Mouse (Mus musculus) limb, embryonic 12.5 days (tissue): ENCODE measurements around the gene Ttn. TPM values are rescaled to one million over a fixed set of nuclear protein-coding genes. Genes with fewer than 3 reads are reported as not detected.

Experiments used
- ATAC-seq: fragments of 200-750 bp; cut with Nextera tagmentation; 2 replicates; pipeline ENCODE4 v1.8.0; 2017; ENCODE audit warnings: low read depth, moderate TSS enrichment; ENCODE audit not compliant: insufficient number of reproducible peaks, insufficient read depth, low FRiP score, low TSS enrichment
- H3K27ac ChIP-seq: fragments of 300-500 bp; sonication (generic); 2 replicates; pipeline ENCODE4 v1.5.1; 2016; ENCODE audit warnings: mild to moderate bottlenecking, moderate library complexity
- H3K27me3 ChIP-seq: fragments of 300-500 bp; sonication (generic); 2 replicates; pipeline ENCODE4 v1.6.1; 2016; ENCODE audit warnings: mild to moderate bottlenecking, moderate library complexity
- H3K36me3 ChIP-seq: fragments of 300-500 bp; sonication (generic); 2 replicates; pipeline ENCODE4 v1.6.1; 2016; ENCODE audit warnings: mild to moderate bottlenecking, moderate library complexity
- H3K4me1 ChIP-seq: fragments of 300-500 bp; sonication (generic); replicated peaks from 2 replicates; pipeline ENCODE4 v1.6.1; 2016
- H3K4me2 ChIP-seq: fragments of 300-500 bp; sonication (generic); 2 replicates; pipeline ENCODE4 v1.6.1; 2016; ENCODE audit warnings: mild to moderate bottlenecking, moderate library complexity
- H3K4me3 ChIP-seq: fragments of 300-500 bp; sonication (generic); replicated peaks from 2 replicates; pipeline ENCODE4 v1.5.1; 2016; ENCODE audit warnings: mild to moderate bottlenecking
- H3K9ac ChIP-seq: fragments of 300-500 bp; sonication (generic); replicated peaks from 2 replicates; pipeline ENCODE4 v1.6.1; 2016; ENCODE audit warnings: mild to moderate bottlenecking, moderate library complexity
- H3K9me3 ChIP-seq: fragments of 300-500 bp; sonication (generic); 2 replicates; pipeline ENCODE4 v1.6.1; 2016; ENCODE audit warnings: mild to moderate bottlenecking, moderate library complexity
- WGBS: fragments of 180-500 bp; shearing (Covaris S2); methylation state at CpG from one replicate; pipeline ENCODE4 v1.1.7; 2016; 5-methylcytosine and 5-hydroxymethylcytosine counted together
- polyA plus RNA-seq: library from polyadenylated mRNA; unstranded; fragments of >200 nt; fragmentation: Nextera tagmentation; extraction: Ambion mirVana; gene quantifications from 2 replicates; pipeline ENCODE4 v1.2.1, GENCODE M21; 2016

Gene Ttn
- polyA plus RNA-seq, 1 experiment from 2014 or later = 36.7 TPM

GRCm38 (mm10) chr2:76901476-76902086 is 80.8 kb downstream of the Ttn start:
- no peak overlapping the region for H3K4me3 ChIP-seq
- 83% methylated on average over 24 of the region's 24 CpGs for WGBS
- no peaks in the 10 kb centered on the region for H3K36me3 ChIP-seq
- H3K4me1 ChIP-seq = no peaks in the 10 kb centered on the region
- no peak overlapping the region for H3K27ac ChIP-seq
- no peaks in the 10 kb centered on the region for H3K27me3 ChIP-seq
- ATAC-seq = no peak
- no peaks in the 10 kb centered on the region for H3K9me3 ChIP-seq
- H3K9ac ChIP-seq = no peak overlapping the region
- H3K4me2 ChIP-seq = no peak overlapping the region

DNA sequence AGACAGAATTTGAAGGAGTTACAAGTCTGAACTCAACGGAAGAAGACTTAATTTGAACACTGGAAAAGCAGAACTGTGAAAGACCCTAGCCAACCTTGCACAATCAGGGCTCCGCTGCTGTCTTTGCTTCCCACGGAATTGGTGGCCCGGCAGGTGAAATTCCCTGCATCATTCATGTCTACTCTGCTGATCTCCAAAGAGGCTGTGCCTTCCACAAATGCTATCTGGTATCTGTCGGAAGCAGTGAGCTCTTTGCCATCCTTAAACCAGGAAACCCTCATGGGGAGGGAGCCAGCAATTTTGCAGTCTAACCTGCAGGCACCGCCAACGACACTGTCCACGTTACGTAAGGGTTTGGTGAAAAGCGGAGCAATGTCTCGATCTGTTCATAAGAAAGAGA is 82.5 kb downstream of the Ttn start:
- no peak for ATAC-seq
- WGBS = 92% methylated on average over 11 of the region's 11 CpGs
- H3K36me3 ChIP-seq = no peaks in the 10 kb centered on the region
- H3K4me3 ChIP-seq = no peak overlapping the region
- no peaks in the 10 kb centered on the region for H3K27me3 ChIP-seq
- no peaks in the 10 kb centered on the region for H3K9me3 ChIP-seq
- no peaks in the 10 kb centered on the region for H3K4me1 ChIP-seq
- no peak overlapping the region for H3K27ac ChIP-seq
- no peak overlapping the region for H3K4me2 ChIP-seq
- H3K9ac ChIP-seq = no peak overlapping the region

- 91% methylated on average over 8 of the region's 8 CpGs for WGBS
Observed at GRCm38 (mm10) chr2:76896990-76897389, 85.4 kb downstream of the Ttn start.

GRCm38 (mm10) chr2:76895327-76895726 is 87.0 kb downstream of the Ttn start:
- WGBS = 88% methylated on average over 4 of the region's 4 CpGs
- Histone ChIP-seq H3K9me3 (no peaks in the 10 kb centered on the region), H3K27ac (no peak overlapping the region), H3K4me1 (no peaks in the 10 kb centered on the region), H3K36me3 (no peaks in the 10 kb centered on the region), H3K4me3 (no peak overlapping the region), H3K27me3 (no peaks in the 10 kb centered on the region), H3K9ac (no peak overlapping the region), H3K4me2 (no peak overlapping the region)
- ATAC-seq = no peak

More at GRCm38 (mm10) chr2:76896990-76897389, 85.4 kb downstream of the Ttn start:
- no peak overlapping the region for H3K4me2 ChIP-seq
- no peak overlapping the region for H3K27ac ChIP-seq
- H3K4me3 ChIP-seq = no peak overlapping the region
- no peak for ATAC-seq
- no peaks in the 10 kb centered on the region for H3K4me1 ChIP-seq
- H3K27me3 ChIP-seq = no peaks in the 10 kb centered on the region
- H3K36me3 ChIP-seq = no peaks in the 10 kb centered on the region
- no peaks in the 10 kb centered on the region for H3K9me3 ChIP-seq
- H3K9ac ChIP-seq = no peak overlapping the region

DNA sequence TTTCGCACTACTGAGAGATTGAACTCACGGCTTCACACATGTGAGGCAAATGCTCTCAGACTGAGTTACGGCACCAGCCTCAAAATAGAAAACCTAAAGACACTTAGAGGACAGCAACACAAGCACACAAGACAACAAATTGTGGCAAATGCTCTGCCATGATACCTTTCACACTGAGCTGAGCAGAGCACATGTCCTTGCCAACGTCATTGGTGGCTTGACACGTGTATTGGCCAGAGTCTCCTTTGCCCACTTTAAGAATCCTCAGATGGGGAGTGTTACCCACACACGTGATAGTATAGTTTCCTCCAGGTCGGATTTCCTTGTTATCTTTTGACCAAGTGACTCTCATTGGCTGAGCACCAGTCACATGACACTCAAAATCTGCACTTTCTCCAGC is 93.6 kb downstream of the Ttn start:
- no peaks in the 10 kb centered on the region for H3K9me3 ChIP-seq
- no peak overlapping the region for H3K4me3 ChIP-seq
- no peak for ATAC-seq
- no peak overlapping the region for H3K4me2 ChIP-seq
- no peaks in the 10 kb centered on the region for H3K4me1 ChIP-seq
- H3K27me3 ChIP-seq = no peaks in the 10 kb centered on the region
- H3K36me3 ChIP-seq = no peaks in the 10 kb centered on the region
- no peak overlapping the region for H3K9ac ChIP-seq
- 87% methylated on average over 7 of the region's 7 CpGs for WGBS
- no peak overlapping the region for H3K27ac ChIP-seq

- H3K36me3 ChIP-seq = no peaks in the 10 kb centered on the region
- no peaks in the 10 kb centered on the region for H3K4me1 ChIP-seq
- no peak overlapping the region for H3K9ac ChIP-seq
- H3K4me3 ChIP-seq = no peak overlapping the region
- H3K27me3 ChIP-seq = no peaks in the 10 kb centered on the region
- H3K9me3 ChIP-seq = no peaks in the 10 kb centered on the region
- 82% methylated on average over 13 of the region's 13 CpGs for WGBS
- ATAC-seq = no peak
- H3K4me2 ChIP-seq = no peak overlapping the region
- H3K27ac ChIP-seq = no peak overlapping the region
Observed at GRCm38 (mm10) chr2:76885855-76886254, 96.5 kb downstream of the Ttn start.

- H3K27me3 ChIP-seq = no peaks in the 10 kb centered on the region
- H3K4me1 ChIP-seq = no peaks in the 10 kb centered on the region
- no peaks in the 10 kb centered on the region for H3K9me3 ChIP-seq
- ATAC-seq = no peak
- no peak overlapping the region for H3K4me2 ChIP-seq
- no peak overlapping the region for H3K9ac ChIP-seq
- H3K36me3 ChIP-seq = no peaks in the 10 kb centered on the region
- H3K27ac ChIP-seq = no peak overlapping the region
- no peak overlapping the region for H3K4me3 ChIP-seq
- WGBS = 89% methylated on average over 12 of the region's 12 CpGs
Observed at GRCm38 (mm10) chr2:76881406-76881805, 100.9 kb downstream of the Ttn start.

- no peak for ATAC-seq
- Histone ChIP-seq H3K27me3 (no peaks in the 10 kb centered on the region), H3K4me1 (no peaks in the 10 kb centered on the region), H3K9me3 (no peaks in the 10 kb centered on the region), H3K4me2 (no peak overlapping the region), H3K9ac (no peak overlapping the region), H3K36me3 (no peaks in the 10 kb centered on the region), H3K4me3 (no peak overlapping the region), H3K27ac (no peak overlapping the region)
- WGBS = 89% methylated on average over 12 of the region's 12 CpGs
Observed at GRCm38 (mm10) chr2:76875587-76875986, 106.8 kb downstream of the Ttn start.

DNA sequence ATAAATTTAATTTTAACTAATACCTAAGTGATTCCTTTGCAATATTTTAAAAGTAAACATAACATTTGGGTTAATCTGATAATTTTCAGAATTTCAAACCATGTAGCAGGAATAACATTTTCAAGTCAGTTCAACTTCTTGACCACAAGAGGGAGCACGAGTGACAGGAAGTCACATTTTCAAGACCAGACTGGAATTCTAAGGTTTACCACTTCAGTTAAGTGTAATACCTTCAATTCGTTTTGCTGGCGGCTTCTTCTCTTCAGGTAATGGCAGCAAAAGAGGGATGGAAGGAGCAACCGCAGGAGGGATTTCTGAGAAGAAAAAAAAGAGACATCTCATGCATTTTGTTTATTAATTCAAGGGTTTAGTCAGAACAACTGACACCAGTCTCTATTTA is 115.4 kb downstream of the Ttn start:
- Histone ChIP-seq H3K4me3 (no peak overlapping the region), H3K27ac (no peak overlapping the region), H3K27me3 (no peaks in the 10 kb centered on the region), H3K4me2 (no peak overlapping the region), H3K9ac (no peak overlapping the region), H3K9me3 (no peaks in the 10 kb centered on the region), H3K36me3 (no peaks in the 10 kb centered on the region), H3K4me1 (no peaks in the 10 kb centered on the region)
- ATAC-seq = no peak
- WGBS = 22% methylated on average over 4 of the region's 4 CpGs

GRCm38 (mm10) chr2:76865497-76865896 is 116.8 kb downstream of the Ttn start:
- Histone ChIP-seq H3K4me1 (no peaks in the 10 kb centered on the region), H3K4me3 (no peak overlapping the region), H3K27me3 (no peaks in the 10 kb centered on the region), H3K36me3 (no peaks in the 10 kb centered on the region), H3K9ac (no peak overlapping the region), H3K27ac (no peak overlapping the region), H3K9me3 (no peaks in the 10 kb centered on the region), H3K4me2 (no peak overlapping the region)
- no peak for ATAC-seq
- 86% methylated on average over 2 of the region's 2 CpGs for WGBS

- no peak overlapping the region for H3K9ac ChIP-seq
- no peak for ATAC-seq
- H3K4me2 ChIP-seq = no peak overlapping the region
- H3K27ac ChIP-seq = no peak overlapping the region
- no peaks in the 10 kb centered on the region for H3K27me3 ChIP-seq
- no peaks in the 10 kb centered on the region for H3K9me3 ChIP-seq
- no peak overlapping the region for H3K4me3 ChIP-seq
- no peaks in the 10 kb centered on the region for H3K4me1 ChIP-seq
- H3K36me3 ChIP-seq = no peaks in the 10 kb centered on the region
Observed at GRCm38 (mm10) chr2:76861327-76861726, 121.0 kb downstream of the Ttn start.

DNA sequence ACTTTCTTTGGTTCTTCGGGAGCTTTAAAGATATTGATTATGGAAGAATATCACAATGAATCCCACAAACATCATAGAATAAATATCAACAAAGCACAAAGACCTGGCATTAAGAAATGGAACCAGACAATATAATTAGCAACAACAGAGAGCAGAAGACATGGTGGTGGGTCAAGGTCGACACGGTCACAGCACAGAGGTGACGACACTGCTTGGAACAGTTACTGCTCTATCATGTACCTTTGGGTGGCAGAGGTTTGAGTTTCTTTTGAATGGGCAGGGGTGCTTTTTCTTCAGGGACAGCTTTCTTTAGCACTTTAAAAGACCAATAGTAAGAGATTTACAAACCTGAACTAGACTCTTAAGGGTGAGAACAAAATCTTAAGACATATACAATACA is 132.3 kb downstream of the Ttn start:
- Histone ChIP-seq H3K9ac (no peak overlapping the region), H3K27me3 (no peaks in the 10 kb centered on the region), H3K27ac (no peak overlapping the region), H3K4me3 (no peak overlapping the region), H3K36me3 (no peaks in the 10 kb centered on the region), H3K9me3 (no peaks in the 10 kb centered on the region), H3K4me2 (no peak overlapping the region), H3K4me1 (no peaks in the 10 kb centered on the region)
- WGBS = 97% methylated on average over 4 of the region's 4 CpGs
- no peak for ATAC-seq
